Mouse (Mus musculus) myocyte (in vitro differentiated cells): Measurements from ENCODE around the gene Acox2. TPM values are rescaled to one million over a fixed set of nuclear protein-coding genes. Genes with fewer than 3 reads are reported as not detected.

Source experiments
- H3K27me3 ChIP-seq: one replicate; pipeline ENCODE4 v1.6.1; 2011; ENCODE audit not compliant: control insufficient read depth, insufficient read depth, insufficient read length
- H3K36me3 ChIP-seq: one replicate; pipeline ENCODE4 v1.6.1; 2011; ENCODE audit not compliant: control insufficient read depth, insufficient read depth
- H3K4me2 ChIP-seq: one replicate; pipeline ENCODE4 v1.6.1; 2011; ENCODE audit warnings: low read depth, control low read depth
- H3K4me3 ChIP-seq: one replicate; pipeline ENCODE4 v1.5.1; 2011; ENCODE audit warnings: mild to moderate bottlenecking, control low read depth, moderate library complexity
- H3K79me2 ChIP-seq: one replicate; pipeline ENCODE4 v1.6.1; 2011; ENCODE audit not compliant: control insufficient read depth, insufficient read depth
- H3ac ChIP-seq: one replicate; pipeline ENCODE4 v1.6.1; 2011; ENCODE audit not compliant: control insufficient read depth, insufficient read length
- CEBPB ChIP-seq: IDR thresholded peaks from 2 replicates; pipeline ENCODE4 v1.6.1; 2011; ENCODE audit warnings: mild to moderate bottlenecking, moderate library complexity; ENCODE audit not compliant: poor library complexity, insufficient read depth, severe bottlenecking
- E2F4 ChIP-seq: IDR thresholded peaks from one replicate; pipeline ENCODE4 v1.6.1; 2011; ENCODE audit warnings: mild to moderate bottlenecking, control low read depth, moderate library complexity; ENCODE audit not compliant: insufficient read depth
- MAX ChIP-seq: IDR thresholded peaks from one replicate; pipeline ENCODE4 v1.6.1; 2011; ENCODE audit warnings: low read depth, mild to moderate bottlenecking, control low read depth
- MYOD1 ChIP-seq, 3 experiments: IDR thresholded peaks; one replicate each; pipeline ENCODE4 v1.6.1; 2011; ENCODE audit warnings: control low read depth in 2 of 3, low read depth in 2 of 3, mild to moderate bottlenecking in 2 of 3, moderate library complexity in 1 of 3; ENCODE audit not compliant: insufficient read length in 2 of 3, control insufficient read depth in 1 of 3
- MYOG ChIP-seq, 3 experiments: IDR thresholded peaks; one replicate each; pipeline ENCODE4 v1.6.1; 2011; ENCODE audit warnings: control low read depth in 2 of 3, low read depth in 2 of 3, mild to moderate bottlenecking in 2 of 3; ENCODE audit not compliant: insufficient read length in 2 of 3, control insufficient read depth in 1 of 3, insufficient read depth in 1 of 3
- POLR2A ChIP-seq: IDR thresholded peaks from one replicate; pipeline ENCODE4 v1.6.1; 2011; ENCODE audit warnings: low read depth, mild to moderate bottlenecking, control low read depth, moderate library complexity; ENCODE audit not compliant: insufficient read length
- POLR2AphosphoS2 ChIP-seq: IDR thresholded peaks from one replicate; pipeline ENCODE4 v1.6.1; 2011; ENCODE audit warnings: low read depth, control low read depth; ENCODE audit not compliant: insufficient read length
- REST ChIP-seq: IDR thresholded peaks from one replicate; pipeline ENCODE4 v1.6.1; 2011; ENCODE audit warnings: mild to moderate bottlenecking, control low read depth, moderate library complexity; ENCODE audit not compliant: insufficient read depth, insufficient read length
- SRF ChIP-seq: IDR thresholded peaks from one replicate; pipeline ENCODE4 v1.6.1; 2011; ENCODE audit warnings: low read depth; ENCODE audit not compliant: control insufficient read depth, insufficient read length
- TCF12 ChIP-seq: IDR thresholded peaks from one replicate; pipeline ENCODE4 v1.6.1; 2011; ENCODE audit warnings: mild to moderate bottlenecking, control low read depth; ENCODE audit not compliant: poor library complexity, insufficient read depth, severe bottlenecking
- TCF3 ChIP-seq: IDR thresholded peaks from one replicate; pipeline ENCODE4 v1.6.1; 2011; ENCODE audit warnings: low read depth, control low read depth; ENCODE audit not compliant: insufficient read length
- USF1 ChIP-seq: IDR thresholded peaks from one replicate; pipeline ENCODE4 v1.6.1; 2011; ENCODE audit warnings: low read depth, mild to moderate bottlenecking, control low read depth, moderate library complexity
- polyA plus RNA-seq: library from polyadenylated mRNA; unstranded; fragments of >200 nt; fragmentation: generic; extraction: Trizol; gene quantifications from one replicate; pipeline ENCODE4 v1.2.1, GENCODE M21; 2012; ENCODE audit warnings: missing spikeins

The Acox2 gene
- polyA plus RNA-seq, 1 experiment: 2.1 TPM

DNA sequence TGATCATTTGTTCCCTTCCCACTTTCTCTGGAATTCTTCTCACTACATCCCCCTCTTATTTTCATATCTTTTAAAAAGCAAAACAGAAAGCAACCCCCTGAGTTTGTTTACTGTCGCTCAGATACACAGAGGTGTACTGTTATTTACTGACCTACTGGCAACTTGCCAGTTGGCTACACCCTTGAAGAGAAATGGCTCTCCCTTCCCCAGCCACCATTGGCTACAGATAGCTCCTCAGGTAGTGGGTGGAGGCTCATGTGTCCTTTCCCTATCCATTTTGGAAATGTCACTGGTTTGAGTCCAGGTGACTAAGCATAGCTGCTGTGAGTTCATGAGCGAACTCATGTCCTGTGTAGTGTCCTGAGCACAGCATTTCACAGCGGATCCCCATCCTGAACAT, 57.4 kb downstream of the Acox2 start:
- H3ac ChIP-seq: no peak overlapping the region
- TF ChIP-seq CEBPB (no peak), SRF (no peak), E2F4 (no peak), MAX (no peak), REST (no peak), USF1 (no peak), MYOG (IDR thresholded peaks at IDR 0.05; ENCODE audit: control insufficient read depth in 1 of 3, insufficient read depth in 1 of 3, insufficient read length in 2 of 3, low read depth in 2 of 3) (no peak), TCF3 (no peak), POLR2A (no peak), POLR2AphosphoS2 (no peak), TCF12 (no peak), MYOD1 (IDR thresholded peaks at IDR 0.05; ENCODE audit: control insufficient read depth in 1 of 3, insufficient read length in 2 of 3, low read depth in 2 of 3) (no peak)
- no peaks in the 10 kb centered on the region for H3K79me2 ChIP-seq
- H3K36me3 ChIP-seq: no peaks in the 10 kb centered on the region
- no peak overlapping the region for H3K4me3 ChIP-seq
- no peaks in the 10 kb centered on the region for H3K27me3 ChIP-seq
- H3K4me2 ChIP-seq: no peak overlapping the region

DNA sequence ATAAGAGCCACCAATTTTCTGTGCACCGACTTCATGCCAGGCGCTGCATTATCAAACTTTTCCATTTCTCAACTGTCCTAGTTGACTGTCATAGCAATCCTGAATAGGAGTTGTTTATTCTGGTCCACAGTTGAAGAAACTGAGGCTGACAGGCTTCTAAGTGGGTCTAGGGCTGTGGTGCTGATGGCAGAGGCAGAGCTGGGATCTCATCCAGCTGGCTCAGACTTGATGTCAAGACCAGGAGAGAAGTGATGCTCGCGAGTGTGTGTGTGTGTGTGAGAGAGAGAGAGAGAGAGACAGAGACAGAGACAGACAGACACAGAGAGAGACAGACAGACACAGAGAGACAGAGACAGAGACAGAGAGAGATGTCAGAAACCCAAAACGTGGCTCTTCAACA, 58.4 kb downstream of the Acox2 start:
- TF ChIP-seq REST: no peak
- TF ChIP-seq TCF12: no peak
- TF ChIP-seq POLR2AphosphoS2: no peak
- TF ChIP-seq CEBPB: no peak
- no peak for TF ChIP-seq TCF3
- no peak for TF ChIP-seq SRF
- TF ChIP-seq USF1: no peak
- TF ChIP-seq MYOD1 (IDR thresholded peaks at IDR 0.05; ENCODE audit: control insufficient read depth in 1 of 3, insufficient read length in 2 of 3, low read depth in 2 of 3): no peak
- no peak for TF ChIP-seq E2F4
- TF ChIP-seq MYOG (IDR thresholded peaks at IDR 0.05; ENCODE audit: control insufficient read depth in 1 of 3, insufficient read depth in 1 of 3, insufficient read length in 2 of 3, low read depth in 2 of 3): no peak
- no peak for TF ChIP-seq MAX
- no peak for TF ChIP-seq POLR2A
- no peak overlapping the region for H3K4me2 ChIP-seq
- H3ac ChIP-seq: no peak overlapping the region
- no peaks in the 10 kb centered on the region for H3K79me2 ChIP-seq
- no peak overlapping the region for H3K4me3 ChIP-seq
- no peaks in the 10 kb centered on the region for H3K36me3 ChIP-seq
- no peaks in the 10 kb centered on the region for H3K27me3 ChIP-seq

DNA sequence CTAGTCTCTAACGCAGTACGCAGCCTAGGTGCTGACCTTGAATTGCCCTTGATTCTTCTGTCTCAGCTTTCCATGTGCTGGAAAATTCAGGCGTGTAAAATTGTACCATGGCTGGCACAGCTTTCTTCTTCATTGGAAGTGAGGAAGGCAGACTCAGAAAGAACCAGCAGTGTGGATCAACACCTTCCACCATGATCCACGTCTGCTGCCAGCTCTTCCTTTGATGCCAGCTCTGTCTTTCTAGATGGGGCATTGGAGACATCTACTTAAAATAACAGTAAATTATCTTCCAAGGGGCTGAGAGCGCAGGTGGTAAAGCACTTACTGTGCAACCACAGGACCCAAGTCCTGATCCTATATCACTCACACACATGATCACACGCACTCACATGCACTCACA, 66.4 kb downstream of the Acox2 start:
- no peak overlapping the region for H3ac ChIP-seq
- no peak overlapping the region for H3K4me2 ChIP-seq
- H3K36me3 ChIP-seq: no peaks in the 10 kb centered on the region
- peaks cover 5% of the 10 kb centered on the region for H3K27me3 ChIP-seq
- TF ChIP-seq TCF12 (no peak), SRF (no peak), CEBPB (no peak), TCF3 (no peak), E2F4 (no peak)
- no peaks in the 10 kb centered on the region for H3K79me2 ChIP-seq
- H3K4me3 ChIP-seq: no peak overlapping the region

DNA sequence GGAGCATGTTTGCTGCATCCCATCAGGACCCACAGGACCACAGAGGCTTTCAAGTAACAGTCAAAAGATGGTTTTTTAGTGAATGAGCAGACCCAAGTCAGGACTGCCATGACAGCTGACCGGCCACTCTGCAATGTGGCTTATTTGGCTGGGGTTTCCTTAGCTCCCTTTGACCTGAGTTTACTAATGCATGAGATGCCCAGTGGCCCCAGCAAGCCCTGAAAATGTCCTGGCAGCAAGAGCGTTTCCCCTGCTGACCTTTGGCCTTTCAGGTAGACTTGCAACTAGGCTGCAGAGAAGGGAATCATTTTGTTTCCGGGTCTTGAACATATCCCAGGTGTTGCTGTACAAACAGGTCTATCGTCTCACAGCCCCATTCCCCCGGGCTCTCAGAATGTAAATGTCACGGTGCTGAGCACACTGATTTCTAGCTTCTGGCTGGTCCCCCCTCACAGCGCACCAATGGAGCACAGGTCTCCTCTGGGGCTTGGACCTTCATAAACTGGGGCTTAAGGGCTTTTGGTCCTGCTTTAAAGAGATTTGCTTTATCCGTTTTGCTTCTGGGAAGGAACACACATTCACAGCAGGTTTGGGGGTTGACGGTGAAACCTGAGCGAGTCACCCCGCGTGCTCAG, 67.7 kb downstream of the Acox2 start:
- Histone ChIP-seq H3K27me3 (peaks cover 5% of the 10 kb centered on the region), H3K4me2 (no peak overlapping the region), H3K4me3 (no peak overlapping the region), H3K36me3 (no peaks in the 10 kb centered on the region), H3ac (no peak overlapping the region), H3K79me2 (no peaks in the 10 kb centered on the region)
- TF ChIP-seq REST (no peak), TCF12 (no peak), SRF (no peak), POLR2A (no peak), CEBPB (no peak), TCF3 (no peak), E2F4 (no peak), MYOG (IDR thresholded peaks at IDR 0.05; ENCODE audit: control insufficient read depth in 1 of 3, insufficient read depth in 1 of 3, insufficient read length in 2 of 3, low read depth in 2 of 3) (no peak), POLR2AphosphoS2 (no peak), MYOD1 (IDR thresholded peaks at IDR 0.05; ENCODE audit: control insufficient read depth in 1 of 3, insufficient read length in 2 of 3, low read depth in 2 of 3) (no peak), MAX (no peak), USF1 (no peak)

DNA sequence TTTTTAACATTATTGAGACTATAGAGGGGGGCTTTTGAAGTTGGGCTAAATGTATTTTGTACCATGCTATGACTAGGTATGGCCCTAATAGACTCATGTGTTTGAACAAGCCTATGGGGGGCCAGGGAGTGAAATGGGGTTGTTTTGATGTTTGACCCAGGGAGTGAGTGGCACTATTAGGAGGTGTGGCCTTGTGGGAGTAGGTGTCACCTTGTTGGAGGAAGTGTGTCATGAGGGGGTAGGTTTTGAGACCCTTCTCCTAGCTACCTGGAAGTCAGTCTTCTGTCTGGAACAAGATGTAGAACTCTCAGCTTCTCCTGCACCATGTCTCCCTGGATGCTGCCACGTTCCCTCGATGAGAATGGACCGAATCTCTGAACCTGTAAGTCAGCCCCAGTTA, 68.6 kb downstream of the Acox2 start:
- Histone ChIP-seq H3K36me3 (no peaks in the 10 kb centered on the region), H3K4me2 (no peak overlapping the region), H3ac (no peak overlapping the region), H3K79me2 (no peaks in the 10 kb centered on the region), H3K4me3 (no peak overlapping the region), H3K27me3 (peaks cover 5% of the 10 kb centered on the region)
- no peak for TF ChIP-seq SRF
- TF ChIP-seq REST: no peak
- no peak for TF ChIP-seq TCF3
- no peak for TF ChIP-seq USF1
- TF ChIP-seq POLR2AphosphoS2: no peak
- no peak for TF ChIP-seq TCF12
- no peak for TF ChIP-seq MYOD1 (IDR thresholded peaks at IDR 0.05; ENCODE audit: control insufficient read depth in 1 of 3, insufficient read length in 2 of 3, low read depth in 2 of 3)
- TF ChIP-seq E2F4: no peak
- no peak for TF ChIP-seq CEBPB
- no peak for TF ChIP-seq MYOG (IDR thresholded peaks at IDR 0.05; ENCODE audit: control insufficient read depth in 1 of 3, insufficient read depth in 1 of 3, insufficient read length in 2 of 3, low read depth in 2 of 3)
